Mouse (Mus musculus) E14TG2a.4 (cell line): ENCODE results near the gene C2cd4b.

ENCODE experiments used
- CTCF ChIP-seq: conservative IDR thresholded peaks from 2 replicates; pipeline ENCODE4 v1.5.1; 2014; ENCODE audit warnings: low read length
- NANOG ChIP-seq: IDR thresholded peaks from 2 replicates; pipeline ENCODE4 v1.6.1; 2014; ENCODE audit warnings: borderline replicate concordance, low read length, mixed read lengths
- POU5F1 ChIP-seq: IDR thresholded peaks from 2 replicates; pipeline ENCODE4 v1.6.1; 2014; ENCODE audit warnings: low read length, borderline replicate concordance

DNA sequence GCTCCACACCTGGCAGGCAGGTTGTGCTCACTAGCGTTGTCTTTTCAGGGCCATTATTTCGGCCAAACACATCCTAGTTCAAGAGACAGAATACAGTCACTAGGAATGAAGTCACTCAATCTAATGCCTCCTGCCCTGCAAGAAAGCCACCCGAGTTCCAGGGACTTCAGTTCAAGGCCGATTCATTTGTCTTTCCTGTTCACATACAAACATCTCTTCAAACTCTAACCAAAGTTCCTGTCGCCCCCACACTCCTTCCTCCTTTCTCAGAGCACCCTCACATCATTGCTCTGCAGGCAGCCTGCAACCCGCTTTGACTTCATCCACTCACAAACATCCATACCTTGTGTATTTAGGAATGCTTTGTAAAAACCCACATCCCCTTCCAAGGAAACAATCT lies 34.3 kb downstream of the C2cd4b start:
- no peak for TF ChIP-seq CTCF
- no peak for TF ChIP-seq POU5F1
- no peak for TF ChIP-seq NANOG
